Mouse (Mus musculus): ENCODE data around the gene Fbxl17. TPM values are rescaled to one million over a fixed set of nuclear protein-coding genes. Genes with fewer than 3 reads are reported as not detected.

Fbxl17 gene
- polyA plus RNA-seq, 1 experiment from 2014 or later, result 22.7 TPM

- 82% methylated on average over 13 of the region's 13 CpGs for WGBS
- ATAC-seq, result no peak
- H3K27me3 ChIP-seq (ENCODE audit: control insufficient read depth, insufficient read depth, low read depth, low read length), result no peaks in the 10 kb centered on the region
- no peak overlapping the region for H3K4me2 ChIP-seq (ENCODE audit: low read length)
- H3K4me1 ChIP-seq (ENCODE audit: control insufficient read depth, insufficient read depth, low read length), result peaks cover 9% of the 10 kb centered on the region
- H3K9me3 ChIP-seq (replicated peaks; ENCODE audit: control insufficient read depth, low read length, poor library complexity, severe bottlenecking), result no peaks in the 10 kb centered on the region
- no peak overlapping the region for H3K4me3 ChIP-seq (ENCODE audit: low read depth, low read length)
- no peak overlapping the region for H3K9ac ChIP-seq (ENCODE audit: low read depth, low read length)
- H3K27ac ChIP-seq (ENCODE audit: low read length), result 0 out of 2 replicates have a peak overlapping the region, but pooled peaks have one; percentile 5
- no peaks in the 10 kb centered on the region for H3K36me3 ChIP-seq (ENCODE audit: control insufficient read depth, insufficient read depth, low read length)
These were observed 96.8 kb downstream of the Fbxl17 start for GRCm38 (mm10) chr17:63402741-63403681.

- Histone ChIP-seq H3K27me3 (ENCODE audit: control insufficient read depth, insufficient read depth, low read depth, low read length) (no peaks in the 10 kb centered on the region), H3K27ac (ENCODE audit: low read length) (no peak overlapping the region), H3K9me3 (replicated peaks; ENCODE audit: control insufficient read depth, low read length, poor library complexity, severe bottlenecking) (no peaks in the 10 kb centered on the region), H3K4me2 (ENCODE audit: low read length) (no peak overlapping the region), H3K36me3 (ENCODE audit: control insufficient read depth, insufficient read depth, low read length) (no peaks in the 10 kb centered on the region), H3K9ac (ENCODE audit: low read depth, low read length) (no peak overlapping the region), H3K4me1 (ENCODE audit: control insufficient read depth, insufficient read depth, low read length) (peaks cover 9% of the 10 kb centered on the region), H3K4me3 (ENCODE audit: low read depth, low read length) (no peak overlapping the region)
- no peak for ATAC-seq
- WGBS, result 74% methylated on average over 3 of the region's 3 CpGs
These were observed 97.6 kb downstream of the Fbxl17 start for GRCm38 (mm10) chr17:63402170-63402569.

GRCm38 (mm10) chr17:63400640-63401039 is 99.2 kb downstream of the Fbxl17 start:
- H3K9me3 ChIP-seq (replicated peaks; ENCODE audit: control insufficient read depth, low read length, poor library complexity, severe bottlenecking), result no peaks in the 10 kb centered on the region
- H3K4me3 ChIP-seq (ENCODE audit: low read depth, low read length), result no peak overlapping the region
- H3K4me1 ChIP-seq (ENCODE audit: control insufficient read depth, insufficient read depth, low read length), result peaks cover 9% of the 10 kb centered on the region; the same call in 1 of the 2 replicates
- H3K27ac ChIP-seq (ENCODE audit: low read length), result no peak overlapping the region
- ATAC-seq, result no peak
- no peak overlapping the region for H3K4me2 ChIP-seq (ENCODE audit: low read length)
- H3K9ac ChIP-seq (ENCODE audit: low read depth, low read length), result no peak overlapping the region
- H3K36me3 ChIP-seq (ENCODE audit: control insufficient read depth, insufficient read depth, low read length), result no peaks in the 10 kb centered on the region
- 83% methylated on average over 5 of the region's 5 CpGs for WGBS
- no peaks in the 10 kb centered on the region for H3K27me3 ChIP-seq (ENCODE audit: control insufficient read depth, insufficient read depth, low read depth, low read length)

- H3K9me3 ChIP-seq (replicated peaks; ENCODE audit: control insufficient read depth, low read length, poor library complexity, severe bottlenecking), result no peaks in the 10 kb centered on the region
- H3K27ac ChIP-seq (ENCODE audit: low read length), result no peak overlapping the region
- H3K36me3 ChIP-seq (ENCODE audit: control insufficient read depth, insufficient read depth, low read length), result no peaks in the 10 kb centered on the region
- peaks cover 6% of the 10 kb centered on the region; the same call in 1 of the 2 replicates for H3K4me1 ChIP-seq (ENCODE audit: control insufficient read depth, insufficient read depth, low read length)
- H3K9ac ChIP-seq (ENCODE audit: low read depth, low read length), result no peak overlapping the region
- no peaks in the 10 kb centered on the region for H3K27me3 ChIP-seq (ENCODE audit: control insufficient read depth, insufficient read depth, low read depth, low read length)
- ATAC-seq, result no peak
- WGBS, result 95% methylated on average over 8 of the region's 8 CpGs
- H3K4me3 ChIP-seq (ENCODE audit: low read depth, low read length), result no peak overlapping the region
- H3K4me2 ChIP-seq (ENCODE audit: low read length), result no peak overlapping the region
These were observed 100.0 kb downstream of the Fbxl17 start for GRCm38 (mm10) chr17:63399816-63400215.

GRCm38 (mm10) chr17:63391506-63391905 is 108.3 kb downstream of the Fbxl17 start:
- no peak overlapping the region for H3K4me2 ChIP-seq (ENCODE audit: low read length)
- H3K4me1 ChIP-seq (ENCODE audit: control insufficient read depth, insufficient read depth, low read length), result no peaks in the 10 kb centered on the region
- H3K36me3 ChIP-seq (ENCODE audit: control insufficient read depth, insufficient read depth, low read length), result no peaks in the 10 kb centered on the region
- no peaks in the 10 kb centered on the region for H3K27me3 ChIP-seq (ENCODE audit: control insufficient read depth, insufficient read depth, low read depth, low read length)
- no peak for ATAC-seq
- no peaks in the 10 kb centered on the region for H3K9me3 ChIP-seq (replicated peaks; ENCODE audit: control insufficient read depth, low read length, poor library complexity, severe bottlenecking)
- H3K4me3 ChIP-seq (ENCODE audit: low read depth, low read length), result no peak overlapping the region
- 90% methylated on average over 4 of the region's 4 CpGs for WGBS
- H3K9ac ChIP-seq (ENCODE audit: low read depth, low read length), result no peak overlapping the region
- no peak overlapping the region for H3K27ac ChIP-seq (ENCODE audit: low read length)

GRCm38 (mm10) chr17:63390951-63391350 is 108.9 kb downstream of the Fbxl17 start:
- H3K4me2 ChIP-seq (ENCODE audit: low read length), result no peak overlapping the region
- H3K27me3 ChIP-seq (ENCODE audit: control insufficient read depth, insufficient read depth, low read depth, low read length), result no peaks in the 10 kb centered on the region
- H3K4me1 ChIP-seq (ENCODE audit: control insufficient read depth, insufficient read depth, low read length), result no peaks in the 10 kb centered on the region
- no peaks in the 10 kb centered on the region for H3K36me3 ChIP-seq (ENCODE audit: control insufficient read depth, insufficient read depth, low read length)
- H3K27ac ChIP-seq (ENCODE audit: low read length), result no peak overlapping the region
- no peaks in the 10 kb centered on the region for H3K9me3 ChIP-seq (replicated peaks; ENCODE audit: control insufficient read depth, low read length, poor library complexity, severe bottlenecking)
- no peak overlapping the region for H3K9ac ChIP-seq (ENCODE audit: low read depth, low read length)
- 66% methylated on average over 4 of the region's 4 CpGs for WGBS
- no peak overlapping the region for H3K4me3 ChIP-seq (ENCODE audit: low read depth, low read length)
- ATAC-seq, result no peak

- Histone ChIP-seq H3K27me3 (ENCODE audit: control insufficient read depth, insufficient read depth, low read depth, low read length) (no peaks in the 10 kb centered on the region), H3K9ac (ENCODE audit: low read depth, low read length) (no peak overlapping the region), H3K4me3 (ENCODE audit: low read depth, low read length) (no peak overlapping the region), H3K36me3 (ENCODE audit: control insufficient read depth, insufficient read depth, low read length) (peaks cover 5% of the 10 kb centered on the region; the same call in 1 of the 2 replicates), H3K4me2 (ENCODE audit: low read length) (no peak overlapping the region), H3K4me1 (ENCODE audit: control insufficient read depth, insufficient read depth, low read length) (peaks cover 6% of the 10 kb centered on the region), H3K9me3 (replicated peaks; ENCODE audit: control insufficient read depth, low read length, poor library complexity, severe bottlenecking) (no peaks in the 10 kb centered on the region; the same call in 1 of the 2 replicates), H3K27ac (ENCODE audit: low read length) (no peak overlapping the region)
- WGBS, result 90% methylated on average over 3 of the region's 3 CpGs
- no peak for ATAC-seq
These were observed 128.8 kb downstream of the Fbxl17 start for GRCm38 (mm10) chr17:63370977-63371376.

GRCm38 (mm10) chr17:63369631-63370310 is 130.0 kb downstream of the Fbxl17 start:
- H3K9ac ChIP-seq (ENCODE audit: low read depth, low read length), result no peak overlapping the region
- no peak for ATAC-seq

GRCm38 (mm10) chr17:63367476-63367875 is 132.3 kb downstream of the Fbxl17 start:
- Histone ChIP-seq H3K4me1 (ENCODE audit: control insufficient read depth, insufficient read depth, low read length) (peaks cover 6% of the 10 kb centered on the region), H3K9me3 (replicated peaks; ENCODE audit: control insufficient read depth, low read length, poor library complexity, severe bottlenecking) (no peaks in the 10 kb centered on the region), H3K9ac (ENCODE audit: low read depth, low read length) (no peak overlapping the region), H3K36me3 (ENCODE audit: control insufficient read depth, insufficient read depth, low read length) (no peaks in the 10 kb centered on the region), H3K27ac (ENCODE audit: low read length) (no peak overlapping the region), H3K4me2 (ENCODE audit: low read length) (no peak overlapping the region), H3K4me3 (ENCODE audit: low read depth, low read length) (no peak overlapping the region), H3K27me3 (ENCODE audit: control insufficient read depth, insufficient read depth, low read depth, low read length) (no peaks in the 10 kb centered on the region)
- no peak for ATAC-seq
- 94% methylated on average over 6 of the region's 6 CpGs for WGBS

More at GRCm38 (mm10) chr17:63369631-63370310, 130.0 kb downstream of the Fbxl17 start:
- H3K4me3 ChIP-seq (ENCODE audit: low read depth, low read length), result no peak overlapping the region
- H3K27me3 ChIP-seq (ENCODE audit: control insufficient read depth, insufficient read depth, low read depth, low read length), result no peaks in the 10 kb centered on the region
- 67% methylated on average over 8 of the region's 8 CpGs for WGBS
- peaks cover 6% of the 10 kb centered on the region for H3K4me1 ChIP-seq (ENCODE audit: control insufficient read depth, insufficient read depth, low read length)
- H3K27ac ChIP-seq (ENCODE audit: low read length), result no peak overlapping the region
- H3K36me3 ChIP-seq (ENCODE audit: control insufficient read depth, insufficient read depth, low read length), result no peaks in the 10 kb centered on the region
- H3K4me2 ChIP-seq (ENCODE audit: low read length), result no peak overlapping the region
- no peaks in the 10 kb centered on the region for H3K9me3 ChIP-seq (replicated peaks; ENCODE audit: control insufficient read depth, low read length, poor library complexity, severe bottlenecking)

Measured in midbrain, embryonic 16.5 days (tissue).